Mouse (Mus musculus) kidney, embryonic 16.5 days (tissue): ENCODE measurements around the gene Gja5. TPM values are rescaled to one million over a fixed set of nuclear protein-coding genes. Genes with fewer than 3 reads are reported as not detected.
A peak's percentile ranks its signal among the peaks of the same experiment; 100 is the strongest.
"Not testable (repeated sequence)": the region's sequence is repeated elsewhere in the genome, so short reads cannot be mapped to it uniquely, and the experiment has no call there.

Experiments used
- ATAC-seq: fragments of 200-750 bp; cut with Nextera tagmentation; 2 replicates; pipeline ENCODE4 v1.8.0; 2017; ENCODE audit warnings: moderate TSS enrichment; ENCODE audit not compliant: low FRiP score, low TSS enrichment
- H3K27ac ChIP-seq: fragments of 300-500 bp; sonication (generic); 2 replicates; pipeline ENCODE4 v1.5.1; 2014; ENCODE audit warnings: low read length
- H3K27me3 ChIP-seq: fragments of 300-500 bp; sonication (generic); 2 replicates; pipeline ENCODE4 v1.6.1; 2014; ENCODE audit warnings: low read length, control low read depth, mixed read lengths; ENCODE audit not compliant: insufficient read depth
- H3K36me3 ChIP-seq: fragments of 300-500 bp; sonication (generic); 2 replicates; pipeline ENCODE4 v1.6.1; 2014; ENCODE audit warnings: low read length, control low read depth, mixed read lengths; ENCODE audit not compliant: insufficient read depth
- H3K4me1 ChIP-seq: fragments of 300-500 bp; sonication (generic); 2 replicates; pipeline ENCODE4 v1.6.1; 2014; ENCODE audit warnings: low read length, control low read depth, mixed read lengths; ENCODE audit not compliant: insufficient read depth
- H3K4me2 ChIP-seq: fragments of 300-500 bp; sonication (generic); replicated peaks from 2 replicates; pipeline ENCODE4 v1.6.1; 2014; ENCODE audit warnings: low read depth, low read length
- H3K4me3 ChIP-seq: fragments of 300-500 bp; sonication (generic); 2 replicates; pipeline ENCODE4 v1.5.1; 2014; ENCODE audit warnings: mild to moderate bottlenecking, low read length
- H3K9ac ChIP-seq: fragments of 300-500 bp; sonication (generic); replicated peaks from 2 replicates; pipeline ENCODE4 v1.6.1; 2014; ENCODE audit warnings: low read length
- H3K9me3 ChIP-seq: fragments of 300-500 bp; sonication (generic); 2 replicates; pipeline ENCODE4 v1.6.1; 2016; ENCODE audit warnings: low read length, control low read depth
- WGBS: fragments of 180-500 bp; shearing (Covaris S2); extraction: QIAGEN DNeasy Blood & Tissue Kit; methylation state at CpG from one replicate; pipeline ENCODE4 v1.1.7; 2014; 5-methylcytosine and 5-hydroxymethylcytosine counted together
- polyA plus RNA-seq: library from polyadenylated mRNA; unstranded; fragments of >200 nt; fragmentation: Nextera tagmentation; extraction: Ambion mirVana; gene quantifications from 2 replicates; pipeline ENCODE4 v1.2.1, GENCODE M21; 2015

Gja5 gene
- polyA plus RNA-seq, 1 experiment from 2014 or later = 29.1 TPM

- not testable (repeated sequence) for H3K4me2 ChIP-seq, ATAC-seq, H3K9ac ChIP-seq, H3K27ac ChIP-seq, H3K27me3 ChIP-seq, H3K4me3 ChIP-seq, H3K36me3 ChIP-seq, H3K4me1 ChIP-seq
- H3K9me3 ChIP-seq = peaks cover 16% of the 10 kb centered on the region
- 72% methylated on average over 2 of the region's 5 CpGs for WGBS
Observed at GRCm38 (mm10) chr3:97103946-97104345, 199.5 kb downstream of the Gja5 start.

- 12% methylated on average over 1 of the region's 1 CpGs for WGBS
- peak overlapping the region; percentile 32 for H3K27ac ChIP-seq
Observed at GRCm38 (mm10) chr3:97104696-97105430, 200.4 kb downstream of the Gja5 start.

GRCm38 (mm10) chr3:97117511-97117910, 213.0 kb downstream of the Gja5 start:
- ATAC-seq = no peak
- WGBS = 70% methylated on average over 6 of the region's 6 CpGs

More at GRCm38 (mm10) chr3:97104696-97105430, 200.4 kb downstream of the Gja5 start:
- Histone ChIP-seq H3K27me3 (no peaks in the 10 kb centered on the region), H3K36me3 (no peaks in the 10 kb centered on the region), H3K4me2 (no peak overlapping the region), H3K9me3 (peaks cover 16% of the 10 kb centered on the region), H3K4me1 (peaks cover 5% of the 10 kb centered on the region), H3K9ac (no peak overlapping the region), H3K4me3 (no peak overlapping the region)
- ATAC-seq = 0 out of 2 replicates have a peak, but pooled peaks have one; percentile 61

GRCm38 (mm10) chr3:97118313-97118712, 213.8 kb downstream of the Gja5 start:
- Histone ChIP-seq H3K4me3 (no peak overlapping the region), H3K4me2 (no peak overlapping the region), H3K36me3 (no peaks in the 10 kb centered on the region), H3K27me3 (no peaks in the 10 kb centered on the region), H3K4me1 (no peaks in the 10 kb centered on the region), H3K9me3 (0 out of 2 replicates have a peak, but pooled peaks cover 5% of the 10 kb centered on the region), H3K27ac (no peak overlapping the region), H3K9ac (no peak overlapping the region)
- ATAC-seq = no peak
- WGBS = 52% methylated on average over 11 of the region's 12 CpGs

More at GRCm38 (mm10) chr3:97117511-97117910, 213.0 kb downstream of the Gja5 start:
- no peak overlapping the region for H3K9ac ChIP-seq
- no peaks in the 10 kb centered on the region for H3K36me3 ChIP-seq
- no peaks in the 10 kb centered on the region for H3K27me3 ChIP-seq
- no peak overlapping the region for H3K4me2 ChIP-seq
- no peak overlapping the region for H3K4me3 ChIP-seq
- H3K4me1 ChIP-seq = no peaks in the 10 kb centered on the region
- H3K9me3 ChIP-seq = 0 out of 2 replicates have a peak, but pooled peaks cover 5% of the 10 kb centered on the region
- no peak overlapping the region for H3K27ac ChIP-seq

GRCm38 (mm10) chr3:97124193-97124592, 219.7 kb downstream of the Gja5 start:
- no peaks in the 10 kb centered on the region for H3K4me1 ChIP-seq
- H3K9ac ChIP-seq = no peak overlapping the region
- H3K27ac ChIP-seq = no peak overlapping the region
- 0 out of 2 replicates have a peak, but pooled peaks cover 5% of the 10 kb centered on the region for H3K9me3 ChIP-seq
- no peak overlapping the region for H3K4me3 ChIP-seq
- 0 out of 2 replicates have a peak, but pooled peaks have one; percentile 78 for ATAC-seq
- WGBS = 51% methylated on average over 7 of the region's 7 CpGs
- H3K27me3 ChIP-seq = no peaks in the 10 kb centered on the region
- H3K36me3 ChIP-seq = no peaks in the 10 kb centered on the region
- 0 out of 2 replicates have a peak overlapping the region, but pooled peaks have one; percentile 7 for H3K4me2 ChIP-seq

Other genes starting within 250 kb of the Gja5 start
- gene Ankrd35, start 234.6 kb upstream of the Gja5 start, polyA plus RNA-seq = 1.2 and 1.6 TPM in 2 replicates
- gene Pias3, start 208.3 kb upstream of the Gja5 start, polyA plus RNA-seq = 62.1 and 72.3 TPM in 2 replicates
- gene Nudt17, start 196.1 kb upstream of the Gja5 start, polyA plus RNA-seq = 12.0 and 12.2 TPM in 2 replicates
- gene Polr3c, start 177.1 kb upstream of the Gja5 start, polyA plus RNA-seq = 44.5 and 45.3 TPM in 2 replicates
- 56.6 and 57.3 TPM in 2 replicates for gene Rnf115, start 177.0 kb upstream of the Gja5 start, polyA plus RNA-seq
- 224 and 245 TPM in 2 replicates for gene Pdzk1, start 75.4 kb upstream of the Gja5 start, polyA plus RNA-seq
- gene Cd160, start 75.3 kb upstream of the Gja5 start, polyA plus RNA-seq = 0.12 TPM in 1 of 2 replicates, not detected in the other
- gene Gpr89, start 653 bp downstream of the Gja5 start, polyA plus RNA-seq = 39.1 and 44.9 TPM in 2 replicates
- gene Gja8, start 21.3 kb downstream of the Gja5 start, polyA plus RNA-seq = 0.14 and 0.17 TPM in 2 replicates